Mouse (Mus musculus): ENCODE results near the gene Disc1.

DNA sequence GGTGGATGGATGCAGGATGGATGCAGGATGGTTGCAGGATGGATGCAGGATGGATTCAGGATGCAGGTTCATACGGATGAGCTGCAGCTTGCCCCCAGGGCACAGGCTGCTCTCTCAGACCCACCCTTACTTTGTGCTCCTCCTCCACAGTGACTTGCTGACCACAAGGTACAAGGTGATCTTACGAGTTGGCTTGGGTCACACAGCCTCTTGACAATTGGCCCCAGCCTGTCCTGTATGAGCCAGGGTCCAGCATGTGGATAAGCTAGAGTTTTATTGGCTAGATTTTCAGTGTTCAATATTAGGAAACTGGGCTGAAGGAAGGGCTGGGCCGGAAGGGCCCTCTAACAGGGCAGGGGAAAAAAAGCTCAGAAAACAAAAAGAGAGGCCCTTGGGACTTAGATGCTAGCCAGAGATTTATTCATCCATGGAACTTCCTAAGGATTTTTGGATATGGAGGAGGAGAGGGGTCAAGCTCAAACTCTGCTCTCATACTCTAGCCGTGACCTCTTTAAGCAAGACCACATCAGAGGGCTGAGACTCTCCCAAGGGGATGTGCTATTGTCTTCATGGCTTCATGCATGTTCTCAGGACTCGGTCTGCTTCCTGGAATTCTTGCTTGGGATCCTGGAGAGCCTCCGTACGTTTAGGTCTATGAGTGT lies 143.5 kb downstream of the Disc1 start:
- no peak for TF ChIP-seq USF1 (IDR thresholded peaks at IDR 0.05; ENCODE audit: low read depth)
- TF ChIP-seq CTCF (IDR thresholded peaks at IDR 0.05; ENCODE audit: control insufficient read depth, insufficient read depth, insufficient read length): no peak
